Mouse (Mus musculus) spleen, adult 2 months (tissue): ENCODE results near the gene Tsc2.

Source experiments
- CTCF ChIP-seq: fragments of 200-500 bp; IDR thresholded peaks from 2 replicates; pipeline ENCODE4 v1.5.1; 2011; ENCODE audit warnings: mild to moderate bottlenecking, inconsistent platforms; ENCODE audit not compliant: insufficient read depth, insufficient read length, insufficient replicate concordance; ENCODE audit errors: extremely low read depth
- POLR2A ChIP-seq: fragments of 200-500 bp; IDR thresholded peaks from 2 replicates; pipeline ENCODE4 v1.6.1; 2011; ENCODE audit warnings: low read depth, low read length, inconsistent platforms

GRCm38 (mm10) chr17:24551050-24551444 is 81.4 kb downstream of the Tsc2 start:
- no peak for TF ChIP-seq POLR2A
- TF ChIP-seq CTCF, result no peak
